Comparison of ENCODE assay signal across 30 mouse cellular contexts in the genomic region with DNA sequence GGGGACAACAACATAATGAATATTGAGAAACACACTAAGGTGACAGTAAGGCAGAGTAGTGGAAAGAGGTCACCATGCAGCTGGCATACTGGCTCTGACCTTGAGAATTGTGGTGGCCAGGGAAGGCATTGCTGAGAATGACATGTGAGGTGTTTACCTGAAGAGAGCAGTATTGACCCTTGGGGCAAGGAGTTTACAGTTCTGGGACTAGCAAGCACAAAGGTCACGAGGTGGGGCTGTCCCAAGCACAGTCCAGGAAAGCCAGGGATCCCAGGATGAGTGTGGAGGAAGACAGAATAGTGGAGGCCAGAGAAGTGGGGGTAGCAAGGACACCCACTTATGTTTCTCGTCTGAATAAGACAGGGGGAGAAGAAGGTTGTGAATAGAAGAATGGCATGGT. TPM values are rescaled to one million over a fixed set of nuclear protein-coding genes. Genes with fewer than 3 reads are reported as not detected.
DNase-seq lines count a peak whose midpoint lies in the region; ATAC-seq lines count a peak whose summit lies in the region.
"Had no signal": no experiment of that assay in that cellular context is flagged by ENCODE, and none has a peak within 500 bp of the region (broad histone marks: within the 10 kb centered on the region; RNA-seq: fewer than 3 reads in every experiment).

No protein-coding gene starts in this region.

- H3K27me3 ChIP-seq in kidney, embryonic 15.5 days, result peaks cover 8% of the 10 kb centered on the region; the same call in 1 of the 2 replicates
- no peaks in the 10 kb centered on the region for H3K27me3 ChIP-seq in intestine, embryonic 16.5 days (replicated peaks; ENCODE audit: control insufficient read depth, insufficient read depth, low read length)
- no peaks in the 10 kb centered on the region for H3K27me3 ChIP-seq in forebrain, embryonic 10.5 days (ENCODE audit: poor library complexity, severe bottlenecking)
- H3K27me3 ChIP-seq: embryonic facial prominence, embryonic 12.5 days; heart, embryonic 13.5 days; neural tube, embryonic 15.5 days; Patski; stomach, embryonic 15.5 days had no signal

- H3K4me1 ChIP-seq in kidney, embryonic 15.5 days, result no peaks in the 10 kb centered on the region
- peaks cover 3% of the 10 kb centered on the region; the same call in 1 of the 2 replicates for H3K4me1 ChIP-seq in intestine, embryonic 16.5 days (ENCODE audit: control insufficient read depth, insufficient read depth, low read length)
- H3K4me1 ChIP-seq in forebrain, embryonic 10.5 days, result no peaks in the 10 kb centered on the region
- H3K4me1 ChIP-seq: embryonic facial prominence, embryonic 12.5 days; neural tube, embryonic 15.5 days; stomach, embryonic 15.5 days had no signal

- peak; percentile 43 for DNase-seq in kidney, adult 11 months
- DNase-seq in kidney, postnatal 10 days, result no peak
- DNase-seq in kidney, postnatal 25 days, result peak; percentile 49 to 64
- no peak for DNase-seq in cerebellum, adult 9-10 months
- no peak for DNase-seq in forebrain, embryonic 10.5 days (ENCODE audit: extremely low spot score, low spot score)
- DNase-seq: adrenal gland, postnatal 10 days; cerebellum, adult 8-10 months; cerebellum, postnatal 36 days; gastrocnemius, adult 2 months; gastrocnemius, postnatal 36 days; heart, adult 2 months; heart, postnatal 10 days; liver, embryonic 13.5 days; lung, adult 2 months; lung, postnatal 10 days; midbrain, embryonic 14.5 days; retina, postnatal 1 day; right cerebral cortex, postnatal 14 days; thymus, postnatal 14 days had no signal

- H3K4me2 ChIP-seq in kidney, embryonic 15.5 days, result no peak overlapping the region
- H3K4me2 ChIP-seq in intestine, embryonic 16.5 days (ENCODE audit: low read depth, low read length), result no peak overlapping the region
- H3K4me2 ChIP-seq: embryonic facial prominence, embryonic 12.5 days; heart, embryonic 13.5 days; hindbrain, embryonic 14.5 days; limb, embryonic 12.5 days; liver, embryonic 13.5 days; neural tube, embryonic 15.5 days; stomach, embryonic 15.5 days had no signal

- H3K4me3 ChIP-seq in kidney, embryonic 15.5 days (replicated peaks), result no peak overlapping the region
- H3K4me3 ChIP-seq in intestine, embryonic 16.5 days (ENCODE audit: low read length), result no peak overlapping the region
- no peak overlapping the region for H3K4me3 ChIP-seq in forebrain, embryonic 10.5 days
- H3K4me3 ChIP-seq: embryonic facial prominence, embryonic 12.5 days; gastrocnemius, adult 2 months; heart, adult 2 months; heart, embryonic 13.5 days; limb, embryonic 12.5 days; liver, embryonic 13.5 days; neural tube, embryonic 15.5 days; stomach, embryonic 15.5 days had no signal

- no peak overlapping the region for H3K27ac ChIP-seq in kidney, embryonic 15.5 days
- no peak overlapping the region for H3K27ac ChIP-seq in intestine, embryonic 16.5 days (ENCODE audit: low read length)
- no peak overlapping the region for H3K27ac ChIP-seq in forebrain, embryonic 10.5 days
- H3K27ac ChIP-seq: embryonic facial prominence, embryonic 12.5 days; gastrocnemius, adult 2 months; heart, adult 2 months; heart, embryonic 13.5 days; hindbrain, embryonic 14.5 days; limb, embryonic 12.5 days; liver, embryonic 13.5 days; macrophage; neural tube, embryonic 15.5 days; stomach, embryonic 15.5 days had no signal

- no peaks in the 10 kb centered on the region for H3K36me3 ChIP-seq in kidney, embryonic 15.5 days
- no peaks in the 10 kb centered on the region for H3K36me3 ChIP-seq in intestine, embryonic 16.5 days (ENCODE audit: control insufficient read depth, insufficient read depth, low read length)
- no peaks in the 10 kb centered on the region for H3K36me3 ChIP-seq in forebrain, embryonic 10.5 days (replicated peaks)
- H3K36me3 ChIP-seq: embryonic facial prominence, embryonic 12.5 days; heart, embryonic 13.5 days; limb, embryonic 12.5 days; liver, embryonic 13.5 days; neural tube, embryonic 15.5 days; stomach, embryonic 15.5 days had no signal

- no peak overlapping the region for H3K9ac ChIP-seq in kidney, embryonic 15.5 days
- no peak overlapping the region for H3K9ac ChIP-seq in intestine, embryonic 16.5 days (ENCODE audit: low read depth, low read length)
- H3K9ac ChIP-seq: embryonic facial prominence, embryonic 12.5 days; heart, embryonic 13.5 days; hindbrain, embryonic 14.5 days; limb, embryonic 12.5 days; liver, embryonic 13.5 days; neural tube, embryonic 15.5 days; stomach, embryonic 15.5 days had no signal

- H3K9me3 ChIP-seq in kidney, embryonic 15.5 days (replicated peaks), result no peaks in the 10 kb centered on the region
- no peaks in the 10 kb centered on the region for H3K9me3 ChIP-seq in intestine, embryonic 16.5 days (ENCODE audit: control insufficient read depth, low read length)
- no peaks in the 10 kb centered on the region for H3K9me3 ChIP-seq in forebrain, embryonic 10.5 days
- H3K9me3 ChIP-seq: embryonic facial prominence, embryonic 12.5 days; heart, embryonic 13.5 days; limb, embryonic 12.5 days; liver, embryonic 13.5 days; neural tube, embryonic 15.5 days; stomach, embryonic 15.5 days had no signal

- WGBS in kidney, embryonic 15.5 days, result 38% methylated on average over 2 of the region's 2 CpGs
- 26% methylated on average over 2 of the region's 2 CpGs for WGBS in intestine, embryonic 16.5 days
- 69% methylated on average over 2 of the region's 2 CpGs for WGBS in forebrain, embryonic 10.5 days

- no peak for ATAC-seq in kidney, embryonic 15.5 days (replicated peaks; ENCODE audit: low FRiP score)
- ATAC-seq in intestine, embryonic 16.5 days, result peak; percentile 60
- ATAC-seq: forebrain, embryonic 16.5 days; Patski had no signal

RNA-seq across cellular contexts. Expression of a gene that starts 14.8 kb away (rescaled TPM):
- polyA plus RNA-seq in kidney, embryonic 15.5 days (2015; fragmentation: Nextera tagmentation; extraction: Ambion mirVana), result 17.7 and 19.3 TPM in 2 replicates
- polyA plus RNA-seq in intestine, embryonic 16.5 days (2015; fragmentation: Nextera tagmentation; extraction: Ambion mirVana), result 31.5 and 36.6 TPM in 2 replicates
- polyA plus RNA-seq in forebrain, embryonic 10.5 days (2016; fragmentation: Nextera tagmentation; extraction: Ambion mirVana), result 9.1 and 9.3 TPM in 2 replicates

RNA-seq across cellular contexts. Expression of a gene that starts 58.8 kb away (rescaled TPM):
- polyA plus RNA-seq in kidney, embryonic 15.5 days (2015; fragmentation: Nextera tagmentation; extraction: Ambion mirVana), result 8.2 TPM in 2 replicates
- polyA plus RNA-seq in intestine, embryonic 16.5 days (2015; fragmentation: Nextera tagmentation; extraction: Ambion mirVana), result 3.2 and 4.0 TPM in 2 replicates
- 2.5 and 4.0 TPM in 2 replicates for polyA plus RNA-seq in forebrain, embryonic 10.5 days (2016; fragmentation: Nextera tagmentation; extraction: Ambion mirVana)

Comparison
In these comparisons a context has a peak if more than half of its experiments do, and no peak if none do; other contexts are left out.
1. DNase-seq: peak in kidney, adult 11 months (single experiment) and kidney, postnatal 25 days (2 of 2); none in kidney, postnatal 10 days (single experiment), cerebellum, adult 9-10 months (single experiment) and forebrain, embryonic 10.5 days (single experiment).